Mouse (Mus musculus): ENCODE results near the gene Pak7.
A peak's percentile ranks its signal among the peaks of the same experiment; 100 is the strongest.

- TF ChIP-seq CTCF (IDR thresholded peaks at IDR 0.05; ENCODE audit: low read depth), result peak; percentile 43
- no peak for TF ChIP-seq EP300 (IDR thresholded peaks at IDR 0.05; ENCODE audit: low read depth)
These were observed 248.4 kb downstream of the Pak7 start for GRCm38 (mm10) chr2:136139159-136140069.
